Mouse (Mus musculus): Measurements from ENCODE around the gene Gkn2.

GRCm38 (mm10) chr6:87373057-87373456 is at the start of gene Gkn2:
- TF ChIP-seq CTCF (IDR thresholded peaks at IDR 0.05; ENCODE audit: insufficient read depth, low read length) (no peak), POLR2A (IDR thresholded peaks at IDR 0.05; ENCODE audit: borderline replicate concordance, extremely low read depth, low read depth, low read length) (no peak)
